Mouse (Mus musculus) natural killer cell, adult 2 months (primary cell): ENCODE results near the gene Bet1.

Experiments used
- DNase-seq, 2 experiments: peaks; one replicate each; pipeline ENCODE4 v3.0.0; 2022; ENCODE audit warnings: low spot score in 2 of 2

Gene Bet1

DNA sequence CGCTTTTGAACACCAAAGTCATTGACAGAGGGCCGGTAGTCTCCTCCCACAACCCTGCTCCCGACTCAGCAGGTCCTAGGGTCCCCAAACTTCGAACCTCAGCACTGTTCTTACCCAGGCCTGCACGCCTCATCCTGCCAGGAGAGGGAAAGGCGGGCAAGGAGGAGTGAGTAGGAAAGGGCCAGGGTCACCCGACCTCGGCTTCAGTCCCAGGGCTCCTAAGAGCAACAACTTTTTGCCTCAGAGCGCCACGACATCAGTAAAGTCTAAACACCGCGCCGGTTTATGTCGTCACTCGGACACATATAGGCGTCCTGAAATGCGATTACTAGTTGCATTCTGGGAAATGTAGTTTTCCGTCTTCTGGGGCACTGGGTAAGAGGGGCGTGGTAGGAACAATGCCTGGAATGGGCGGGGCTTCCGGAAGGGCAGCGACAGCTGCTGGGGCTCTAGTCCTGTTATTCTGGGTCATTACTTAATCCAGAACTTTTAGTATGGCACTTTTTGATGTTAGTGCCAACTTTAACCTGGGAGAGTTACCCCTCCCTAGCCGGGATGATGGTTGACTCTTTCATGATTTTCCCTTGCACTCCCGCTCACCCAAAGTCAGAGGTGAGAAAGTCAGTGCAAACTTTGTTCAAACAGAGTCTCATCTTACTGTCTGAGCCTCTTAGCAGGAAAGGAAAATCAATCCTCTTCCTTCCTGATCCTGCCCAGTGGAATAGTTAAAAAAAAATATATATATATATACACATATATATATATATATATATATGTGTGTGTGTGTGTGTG, at the start of gene Bet1:
TSS of gene Bet1 (minus strand) at position 310 of the 792 bp plus-strand sequence.
- peak; percentile 85 to 86 for DNase-seq

DNA sequence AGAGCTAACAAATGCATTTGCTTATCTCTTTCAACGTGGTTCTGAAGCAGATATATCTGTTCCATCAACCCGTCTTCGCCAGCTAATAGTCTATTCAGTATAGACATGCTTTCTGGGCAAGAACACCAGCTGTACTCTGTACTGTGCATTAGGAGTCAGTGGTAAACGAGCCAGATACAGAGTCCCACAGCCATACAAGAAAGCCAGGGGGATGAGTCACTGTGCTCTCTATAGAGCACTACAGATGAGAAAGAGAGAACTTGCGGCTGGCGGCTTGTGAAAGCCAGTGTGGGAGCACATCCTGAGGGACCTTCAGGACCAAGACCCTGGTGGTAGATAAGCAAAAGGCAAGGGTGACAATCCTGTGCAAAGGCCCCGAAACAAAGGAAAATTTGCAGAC, 45.5 kb upstream of the Bet1 start:
- no peak for DNase-seq

DNA sequence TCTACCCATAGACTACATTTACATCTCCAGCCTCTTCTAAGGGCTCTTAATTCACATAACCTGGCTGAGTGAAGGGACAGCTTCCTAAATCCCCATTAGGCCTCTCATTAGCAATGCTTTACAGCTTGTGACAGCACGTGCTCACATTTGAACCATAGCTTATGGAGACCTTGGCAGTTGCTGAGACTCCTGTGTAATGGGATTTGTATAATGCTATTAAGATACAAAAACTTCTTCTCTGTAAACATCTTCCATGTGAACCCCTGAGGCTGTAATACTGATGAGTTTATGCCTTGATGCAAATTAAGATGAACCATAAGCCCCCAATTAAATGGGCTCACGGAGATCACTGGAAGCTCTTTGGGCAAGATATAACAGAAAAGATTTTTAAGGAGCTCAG, 44.4 kb upstream of the Bet1 start:
- no peak for DNase-seq

DNA sequence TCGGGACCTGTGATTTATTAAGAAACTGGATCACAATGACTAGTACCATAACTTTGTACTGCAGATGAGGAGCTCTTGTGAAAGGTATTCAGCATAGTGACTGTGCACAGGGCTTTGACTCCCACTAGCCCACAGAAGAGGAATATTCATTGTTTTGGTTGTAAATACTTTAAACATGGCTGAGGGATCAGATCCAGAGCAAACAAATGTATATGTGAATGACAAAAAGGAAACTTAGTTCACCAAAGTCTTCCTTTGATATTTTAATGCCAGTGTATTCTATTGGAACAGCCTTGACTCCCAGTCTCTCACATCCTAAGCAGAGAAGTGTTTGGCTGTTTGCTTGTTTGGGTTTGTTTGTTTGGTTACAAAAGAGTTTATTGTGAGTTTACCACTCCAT, 31.8 kb upstream of the Bet1 start:
- DNase-seq: no peak

- no peak for DNase-seq
Measured at GRCm38 (mm10) chr6:4090423-4090822, 3.7 kb upstream of the Bet1 start.

GRCm38 (mm10) chr6:4072281-4072680, 14.5 kb downstream of the Bet1 start:
- DNase-seq: no peak

DNA sequence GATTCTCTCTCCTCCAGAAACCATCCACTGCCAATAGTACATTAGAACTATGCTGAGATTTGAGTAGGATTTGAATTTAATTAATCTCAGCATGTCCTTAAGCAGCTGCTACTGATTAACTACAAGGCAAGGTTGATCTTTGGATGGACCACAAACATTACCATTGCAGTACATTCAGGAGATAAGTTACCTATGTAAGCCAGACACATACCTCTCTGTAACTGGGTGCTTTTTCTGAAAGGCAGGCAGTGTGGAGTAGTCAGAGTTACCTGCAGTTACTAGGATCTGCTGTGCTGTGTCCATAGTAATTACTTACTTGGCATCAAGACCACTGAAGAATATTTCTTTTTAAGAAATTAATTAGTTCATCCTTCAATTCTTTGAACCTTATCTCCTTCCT, 17.1 kb downstream of the Bet1 start:
- DNase-seq: no peak

- no peak for DNase-seq
Measured at GRCm38 (mm10) chr6:4054387-4054786, 32.4 kb downstream of the Bet1 start.

DNA sequence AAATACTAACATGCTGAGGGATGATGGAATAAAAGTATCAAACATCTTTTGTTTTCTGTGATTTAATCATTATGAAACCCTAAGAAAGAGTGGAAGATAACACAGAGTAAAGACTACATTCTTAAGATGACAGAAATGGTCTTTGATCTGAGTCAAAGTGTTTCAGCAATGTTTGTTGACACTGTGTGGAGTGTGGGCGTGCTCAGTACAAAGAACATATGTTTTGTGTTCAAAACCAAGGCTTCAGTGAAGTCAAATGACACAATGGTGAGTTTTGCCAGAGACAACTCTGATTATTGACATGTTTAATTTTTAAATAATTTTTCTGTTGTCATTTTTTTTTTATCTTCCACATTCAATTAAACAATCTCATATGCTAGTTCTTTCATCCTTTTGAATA, 33.9 kb downstream of the Bet1 start:
- no peak for DNase-seq

DNA sequence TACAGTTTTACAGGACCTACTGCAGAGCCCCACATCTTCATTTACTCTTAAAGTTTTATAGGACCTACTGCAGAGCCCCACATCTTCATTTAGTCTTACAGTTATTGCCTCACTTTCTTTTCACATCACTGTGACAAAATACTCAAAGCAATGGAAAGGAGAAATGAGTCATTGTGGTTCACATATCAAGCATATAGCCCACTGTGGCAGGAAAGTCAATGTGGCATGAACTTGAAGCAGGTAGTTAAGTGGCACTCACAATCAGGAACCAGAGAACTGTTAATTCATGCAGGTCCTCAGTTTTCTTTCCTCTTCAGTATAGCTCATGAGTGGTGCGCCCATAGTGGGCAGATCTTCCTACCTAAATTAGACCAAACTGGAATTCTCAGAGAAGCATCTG, 39.6 kb downstream of the Bet1 start:
- no peak for DNase-seq

GRCm38 (mm10) chr6:4041821-4042220, 45.0 kb downstream of the Bet1 start:
- DNase-seq: no peak

DNA sequence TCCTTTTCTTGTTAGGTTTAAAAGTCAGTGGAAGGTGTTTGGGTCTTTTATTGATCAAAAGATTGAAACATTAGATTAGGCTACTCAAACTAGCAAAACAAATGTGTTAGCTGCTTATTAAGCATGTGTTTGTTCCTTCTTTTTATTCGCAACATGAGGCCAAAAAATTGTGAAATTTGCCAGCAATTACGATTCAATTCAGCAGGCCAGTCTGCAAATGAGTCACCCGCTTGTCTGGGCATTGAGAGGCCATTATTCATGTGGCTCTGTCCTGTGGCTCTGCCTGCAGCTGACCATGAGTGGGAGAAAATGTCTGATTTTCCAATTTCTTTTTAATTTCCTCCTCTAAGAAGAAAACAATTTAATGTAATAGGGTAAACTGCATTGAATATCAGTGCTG, 55.8 kb downstream of the Bet1 start:
- DNase-seq: no peak
